Mouse (Mus musculus) kidney, postnatal 0 days (tissue): ENCODE results near the gene Nectin3. TPM values are rescaled to one million over a fixed set of nuclear protein-coding genes. Genes with fewer than 3 reads are reported as not detected.

Experiments used
- ATAC-seq: fragments of 200-750 bp; cut with Nextera tagmentation; replicated peaks from 2 replicates; pipeline ENCODE4 v1.8.0; 2017; ENCODE audit warnings: low read depth, moderate number of reproducible peaks, moderate TSS enrichment, moderate library complexity; ENCODE audit not compliant: low FRiP score
- DNase-seq: peaks from one replicate; pipeline ENCODE4 v3.0.0-alpha.2; 2016; ENCODE audit warnings: low spot score
- H3K27ac ChIP-seq: fragments of 300-500 bp; sonication (generic); 2 replicates; pipeline ENCODE4 v1.5.1; 2014; ENCODE audit warnings: mild to moderate bottlenecking
- H3K27me3 ChIP-seq: fragments of 300-500 bp; sonication (generic); 2 replicates; pipeline ENCODE4 v1.6.1; 2014; ENCODE audit warnings: low read length, mixed read lengths; ENCODE audit not compliant: insufficient read depth
- H3K36me3 ChIP-seq: fragments of 300-500 bp; sonication (generic); 2 replicates; pipeline ENCODE4 v1.6.1; 2014; ENCODE audit warnings: low read length, mixed read lengths; ENCODE audit not compliant: insufficient read depth
- H3K4me1 ChIP-seq: fragments of 300-500 bp; sonication (generic); replicated peaks from 2 replicates; pipeline ENCODE4 v1.6.1; 2014; ENCODE audit warnings: antibody characterized with exemption, low read length, mixed read lengths; ENCODE audit not compliant: insufficient read depth
- H3K4me2 ChIP-seq: fragments of 300-500 bp; sonication (generic); 2 replicates; pipeline ENCODE4 v1.6.1; 2014; ENCODE audit warnings: mild to moderate bottlenecking, low read length, moderate library complexity, mixed read lengths
- H3K4me3 ChIP-seq: fragments of 300-500 bp; sonication (generic); replicated peaks from 2 replicates; pipeline ENCODE4 v1.5.1; 2014; ENCODE audit warnings: low read depth, low read length
- H3K9ac ChIP-seq: fragments of 300-500 bp; sonication (generic); 2 replicates; pipeline ENCODE4 v1.6.1; 2014; ENCODE audit warnings: low read depth, low read length
- H3K9me3 ChIP-seq: fragments of 300-500 bp; sonication (generic); replicated peaks from 2 replicates; pipeline ENCODE4 v1.6.1; 2016; ENCODE audit warnings: low read length, inconsistent platforms, mixed read lengths
- CTCF ChIP-seq: IDR thresholded peaks from 2 replicates; pipeline ENCODE4 v1.5.1; 2016; ENCODE audit warnings: antibody characterized with exemption, low read depth, mild to moderate bottlenecking, moderate library complexity
- WGBS: fragments of 180-500 bp; shearing (Covaris S2); extraction: QIAGEN DNeasy Blood & Tissue Kit; methylation state at CpG from one replicate; pipeline ENCODE4 v1.1.7; 2014; 5-methylcytosine and 5-hydroxymethylcytosine counted together
- polyA plus RNA-seq: library from polyadenylated mRNA; unstranded; fragments of >200 nt; fragmentation: Nextera tagmentation; extraction: Ambion mirVana; gene quantifications from 2 replicates; pipeline ENCODE4 v1.2.1, GENCODE M21; 2015

Gene Nectin3
- polyA plus RNA-seq, 1 experiment from 2014 or later, result 55.1 TPM

DNA sequence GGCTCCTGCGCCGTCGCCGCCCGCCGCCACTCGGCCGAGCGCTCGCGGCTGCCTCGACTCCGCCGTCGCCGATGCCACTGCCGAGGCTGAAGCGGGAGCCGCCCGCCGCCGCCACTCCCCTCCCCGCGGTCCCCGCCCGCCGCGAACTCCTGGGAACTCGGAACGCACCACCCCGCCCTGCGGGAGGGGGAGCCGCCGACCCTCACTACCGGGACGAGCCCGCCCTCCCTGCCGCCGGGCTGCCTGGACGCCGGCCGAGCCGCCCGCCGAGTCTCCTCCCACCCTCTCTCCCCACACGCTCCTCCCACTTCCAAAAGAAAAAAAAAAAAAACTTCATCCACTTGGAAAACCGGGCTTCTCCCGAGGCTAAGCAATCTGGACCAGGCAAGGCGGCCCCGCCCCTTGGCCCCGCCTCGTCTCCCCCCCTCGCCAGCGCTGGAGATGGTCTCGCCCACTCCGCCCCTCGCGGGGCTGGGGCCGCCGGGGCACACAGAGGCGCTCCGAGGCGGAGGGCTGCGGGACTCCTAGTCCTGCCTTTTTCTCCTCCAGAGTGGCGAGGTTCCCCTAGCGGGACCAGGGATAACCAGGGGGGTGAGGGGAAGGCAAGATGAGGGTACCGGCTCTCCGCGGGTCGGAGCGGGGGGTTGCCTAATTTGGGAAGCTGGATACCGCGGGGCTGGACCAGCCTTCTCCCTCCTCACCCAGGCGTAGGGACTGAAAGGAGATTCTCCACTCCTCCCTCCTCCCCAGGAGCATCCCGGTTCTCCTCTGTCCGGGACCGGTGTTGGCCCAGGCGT is 1.2 kb downstream of the Nectin3 start:
- DNase-seq (peak; percentile 95), ATAC-seq (peak; percentile 96)
- Histone ChIP-seq H3K9ac (peak overlapping the region; percentile 92), H3K4me1 (peaks cover 13% of the 10 kb centered on the region), H3K4me3 (peak overlapping the region; percentile 88), H3K27ac (peak overlapping the region; percentile 98), H3K4me2 (peak overlapping the region; percentile 84), H3K36me3 (no peaks in the 10 kb centered on the region), H3K9me3 (no peaks in the 10 kb centered on the region), H3K27me3 (no peaks in the 10 kb centered on the region)
- WGBS, result under 1% methylated on average over 57 of the region's 78 CpGs
- TF ChIP-seq CTCF, result no peak

DNA sequence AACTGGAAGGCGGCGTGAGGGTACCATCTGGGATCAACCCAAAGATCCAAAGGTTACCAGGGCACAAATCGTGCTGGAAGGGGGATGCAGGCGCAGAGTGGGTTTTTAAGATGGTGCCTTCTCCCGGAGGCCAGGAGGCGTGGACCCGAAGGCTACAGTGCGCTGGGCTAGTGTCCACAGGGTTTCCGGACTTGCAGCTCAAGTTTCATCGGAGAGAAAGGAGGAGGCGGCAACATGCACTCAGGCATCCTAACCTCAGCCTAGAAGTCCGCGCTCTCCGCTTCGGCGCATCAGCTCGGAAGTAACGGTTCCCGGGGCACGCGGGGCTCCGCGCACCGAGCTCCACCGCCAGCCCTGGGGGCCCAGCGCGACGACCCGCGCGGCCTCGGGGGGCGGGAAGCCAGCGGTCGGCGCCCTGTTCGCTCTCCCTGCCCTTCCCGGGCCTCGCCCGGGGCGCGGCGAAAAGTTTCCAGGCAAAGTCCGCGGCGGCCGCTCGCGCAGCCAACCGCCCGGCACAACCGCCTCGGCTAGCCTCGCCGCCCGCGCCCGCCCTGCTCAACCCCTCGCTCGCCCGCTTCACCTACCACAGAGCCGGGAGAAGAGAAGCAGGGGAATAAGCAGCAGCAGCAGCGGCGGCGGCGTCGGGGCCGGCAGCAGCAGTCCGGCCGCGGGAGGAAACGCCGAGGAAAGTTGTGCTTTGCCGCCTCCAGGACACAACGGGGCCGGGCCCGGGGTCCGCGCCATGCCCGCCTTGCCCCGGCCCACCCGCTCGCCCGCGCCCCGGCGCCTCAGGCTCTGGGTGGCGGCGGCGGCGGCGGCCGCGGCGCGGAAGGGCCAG is 2.1 kb downstream of the Nectin3 start:
- Histone ChIP-seq H3K4me2 (peak overlapping the region; percentile 84), H3K4me1 (peaks cover 13% of the 10 kb centered on the region), H3K4me3 (peak overlapping the region; percentile 88), H3K9me3 (no peaks in the 10 kb centered on the region), H3K27ac (peak overlapping the region; percentile 98), H3K9ac (peak overlapping the region; percentile 92), H3K36me3 (no peaks in the 10 kb centered on the region), H3K27me3 (no peaks in the 10 kb centered on the region)
- ATAC-seq, result peak; percentile 62
- under 1% methylated on average over 67 of the region's 96 CpGs for WGBS
- DNase-seq, result peak; percentile 92
- TF ChIP-seq CTCF, result no peak

DNA sequence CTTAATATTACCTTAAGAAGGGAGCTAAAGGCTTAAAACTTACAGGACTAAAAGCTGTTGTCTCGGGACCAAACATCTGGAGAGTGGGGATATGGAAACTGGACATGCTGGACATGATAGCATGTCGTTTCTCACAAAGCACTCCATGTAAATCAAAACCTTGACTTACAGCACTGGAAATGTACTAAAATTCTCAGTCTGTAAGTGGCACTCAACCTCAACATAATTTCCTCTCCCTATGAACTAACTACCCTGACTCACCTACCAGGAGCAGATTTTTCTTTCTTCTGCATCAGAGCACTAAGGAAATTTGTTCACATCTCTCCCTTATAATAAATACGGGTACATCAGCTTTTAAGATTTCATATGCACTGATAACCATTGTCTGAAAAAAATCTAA is 3.1 kb downstream of the Nectin3 start:
- peak overlapping the region; percentile 84 for H3K4me2 ChIP-seq
- no peaks in the 10 kb centered on the region for H3K27me3 ChIP-seq
- 0 out of 2 replicates have a peak overlapping the region, but pooled peaks have one; percentile 92 for H3K9ac ChIP-seq
- no peak overlapping the region for H3K27ac ChIP-seq
- no peak for TF ChIP-seq CTCF
- ATAC-seq (no peak), DNase-seq (peak; percentile 28)
- 17% methylated on average over 3 of the region's 3 CpGs for WGBS
- H3K4me3 ChIP-seq, result peak overlapping the region; percentile 88
- H3K4me1 ChIP-seq, result peaks cover 13% of the 10 kb centered on the region
- H3K36me3 ChIP-seq, result no peaks in the 10 kb centered on the region
- no peaks in the 10 kb centered on the region for H3K9me3 ChIP-seq

DNA sequence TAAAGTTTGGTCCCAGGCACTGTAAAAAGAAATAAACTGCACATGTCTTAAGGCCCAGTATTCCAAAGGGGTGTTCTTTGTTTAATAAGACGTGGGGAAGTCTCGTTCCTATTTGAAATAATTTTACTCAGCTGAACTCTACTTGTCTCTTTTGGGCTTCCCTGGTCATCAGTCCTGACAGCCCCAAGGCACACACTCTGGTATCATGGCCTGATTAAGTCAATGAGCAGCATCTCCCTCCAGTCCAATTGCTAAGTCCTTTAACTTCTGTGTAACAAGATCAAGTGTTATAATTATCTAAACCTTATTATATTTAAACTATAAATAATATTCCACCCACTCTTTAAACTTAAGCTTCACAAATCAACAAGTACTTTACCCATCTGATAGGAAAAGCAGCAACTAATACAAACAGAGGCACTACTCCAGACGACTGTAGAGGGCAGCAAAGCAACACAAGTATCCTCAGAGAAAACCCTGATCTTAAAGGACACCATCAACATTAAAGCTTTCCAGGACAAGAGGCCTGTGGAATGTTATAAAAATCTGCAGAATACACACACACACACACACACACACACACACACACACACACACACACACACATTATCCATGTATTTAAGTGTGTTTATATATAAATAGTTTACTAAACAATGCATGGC is 10.8 kb downstream of the Nectin3 start:
- TF ChIP-seq CTCF, result peak; percentile 86
- no peaks in the 10 kb centered on the region for H3K9me3 ChIP-seq
- no peaks in the 10 kb centered on the region for H3K36me3 ChIP-seq
- no peaks in the 10 kb centered on the region for H3K4me1 ChIP-seq
- H3K27me3 ChIP-seq, result no peaks in the 10 kb centered on the region
- peak; percentile 89 for DNase-seq
- no peak overlapping the region for H3K4me3 ChIP-seq
- ATAC-seq, result 0 out of 2 replicates have a peak, but pooled peaks have one; percentile 61
- H3K4me2 ChIP-seq, result no peak overlapping the region
- 59% methylated on average over 3 of the region's 3 CpGs for WGBS
- H3K9ac ChIP-seq, result no peak overlapping the region
- no peak overlapping the region for H3K27ac ChIP-seq

DNA sequence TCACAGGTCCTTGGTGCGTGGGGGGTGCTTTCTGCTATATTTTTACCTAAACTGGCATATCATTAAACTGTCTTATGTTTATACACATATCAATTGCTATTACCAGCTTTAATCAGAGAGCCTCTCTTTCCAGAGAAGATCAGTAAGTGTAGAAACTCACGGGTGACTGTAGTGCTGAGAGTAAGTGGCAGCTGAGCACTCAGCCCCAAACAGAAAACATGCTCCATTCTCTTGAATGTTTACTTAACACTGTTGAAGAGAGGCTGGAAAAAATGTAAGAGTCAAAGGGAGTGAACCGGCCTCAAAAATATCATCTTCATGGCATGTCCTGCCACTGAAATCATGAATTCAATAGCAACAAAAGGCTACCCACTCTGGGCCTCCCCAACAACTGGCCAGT is 21.0 kb downstream of the Nectin3 start:
- no peaks in the 10 kb centered on the region for H3K27me3 ChIP-seq
- no peak overlapping the region for H3K9ac ChIP-seq
- ATAC-seq (no peak), DNase-seq (no peak)
- H3K9me3 ChIP-seq, result no peaks in the 10 kb centered on the region
- no peaks in the 10 kb centered on the region for H3K36me3 ChIP-seq
- no peak overlapping the region for H3K4me2 ChIP-seq
- no peak overlapping the region for H3K27ac ChIP-seq
- H3K4me3 ChIP-seq, result no peak overlapping the region
- H3K4me1 ChIP-seq, result no peaks in the 10 kb centered on the region
- WGBS, result 41% methylated on average over 3 of the region's 3 CpGs
- TF ChIP-seq CTCF, result no peak

DNA sequence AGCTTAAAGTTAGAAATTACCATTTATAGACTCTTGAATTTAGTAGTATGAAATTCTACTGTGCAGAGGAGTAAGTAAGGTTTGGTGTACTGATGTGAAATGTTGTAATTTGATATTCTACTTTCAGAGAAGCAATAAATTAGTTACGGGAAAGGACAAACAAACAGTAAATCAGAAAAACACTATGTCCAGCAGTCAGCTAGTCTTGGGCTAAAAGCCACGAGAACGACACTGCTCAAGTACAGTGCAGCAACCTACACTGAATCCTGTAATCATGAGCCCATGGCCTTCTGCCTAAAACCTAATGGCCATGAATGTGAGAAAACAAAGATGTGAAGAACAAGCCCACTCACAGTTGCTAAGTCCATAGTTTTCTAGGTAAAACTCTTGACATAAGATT is 46.9 kb downstream of the Nectin3 start:
- TF ChIP-seq CTCF, result no peak
- DNase-seq (peak; percentile 55), ATAC-seq (no peak)
- Histone ChIP-seq H3K4me2 (no peak overlapping the region), H3K4me1 (no peaks in the 10 kb centered on the region), H3K36me3 (peaks cover 8% of the 10 kb centered on the region; the same call in 1 of the 2 replicates), H3K9ac (no peak overlapping the region), H3K27ac (no peak overlapping the region), H3K4me3 (no peak overlapping the region), H3K27me3 (no peaks in the 10 kb centered on the region), H3K9me3 (no peaks in the 10 kb centered on the region)
- 15% methylated on average over 3 of the region's 3 CpGs for WGBS
